Mouse (Mus musculus): ENCODE data around the gene Galr2. TPM values are rescaled to one million over a fixed set of nuclear protein-coding genes. Genes with fewer than 3 reads are reported as not detected.

Galr2 gene
- total and polyA plus RNA-seq, 3 experiments: 0.35 to 1.2 TPM; not detected in 1

DNA sequence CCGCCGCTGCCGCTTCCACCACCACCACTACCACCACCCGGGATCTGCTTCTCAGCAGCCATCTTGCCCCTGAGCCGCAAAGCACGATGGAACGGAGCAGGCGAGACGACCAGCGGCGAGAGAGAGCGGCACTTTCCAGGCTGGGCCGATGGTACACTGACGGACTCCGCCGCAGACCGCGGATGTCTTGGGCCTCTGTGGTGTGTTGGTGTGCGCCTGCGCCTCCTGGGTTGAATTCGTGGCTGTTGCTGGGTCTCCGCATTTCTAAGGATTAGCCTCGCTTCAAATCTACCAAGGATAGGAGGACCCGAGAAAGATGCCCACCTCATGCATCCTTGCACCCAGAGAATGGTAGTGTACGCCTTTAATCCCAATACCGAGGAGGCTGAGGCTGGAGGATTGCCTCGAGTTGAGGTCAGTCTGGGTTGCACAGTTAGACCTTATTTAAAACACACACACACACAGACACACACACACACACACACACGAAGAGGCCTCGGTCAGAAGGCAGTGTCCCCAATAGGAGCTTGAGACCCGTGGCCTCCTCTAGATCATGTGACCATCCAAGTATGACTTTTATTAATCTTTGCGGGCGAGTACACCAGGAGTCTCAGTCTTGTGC, 6.6 kb upstream of the Galr2 start, which contains the start of gene Srp68:
Srp68 (minus strand) TSS at position 173 of the 622 bp plus-strand sequence.
- peak within 1 kb of the TSS; percentile 91 for H3K9ac ChIP-seq (ENCODE audit: control insufficient read depth, low read depth, low read length, poor library complexity, severe bottlenecking)
- DNase-seq (ENCODE audit: low read depth, low spot score): peak; percentile 97
- H3K27ac ChIP-seq (ENCODE audit: control insufficient read depth, low read depth, low read length): peak within 1 kb of the TSS; percentile 72
- peaks cover 11 to 16% of the 10 kb centered on the region in 2 experiments for H3K36me3 ChIP-seq (ENCODE audit: control insufficient read depth in 1 of 2, insufficient read depth in 2 of 2, low read length in 2 of 2)
- peak within 1 kb of the TSS; percentile 46 to 96 for H3K4me3 ChIP-seq (ENCODE audit: control insufficient read depth in 1 of 2, insufficient read depth in 1 of 2, low read depth in 2 of 2, low read length in 2 of 2)
- no peaks in the 10 kb centered on the region for H3K9me3 ChIP-seq (replicated peaks; ENCODE audit: insufficient read depth, low read length)
- no peaks in the 10 kb centered on the region for H3K27me3 ChIP-seq (ENCODE audit: control insufficient read depth in 1 of 2, insufficient read depth in 2 of 2, low read length in 2 of 2)
- H3K79me2 ChIP-seq (ENCODE audit: control insufficient read depth, insufficient read depth, low read length, poor library complexity): peaks cover 50% of the 10 kb centered on the region
- peaks cover 0 to 11% of the 10 kb centered on the region in 2 experiments; a peak in 2 of 4 replicates for H3K4me1 ChIP-seq (ENCODE audit: control insufficient read depth in 1 of 2, insufficient read depth in 2 of 2, low read length in 2 of 2)
- TF ChIP-seq MXI1 (IDR thresholded peaks at IDR 0.05; ENCODE audit: low read depth, low read length): peak; percentile 78; the same call in 1 of the 2 replicates
- TF ChIP-seq MYC (IDR thresholded peaks at IDR 0.05; ENCODE audit: low read depth, low read length): peak; percentile 77
- no peak for TF ChIP-seq MEF2A (IDR thresholded peaks at IDR 0.05; ENCODE audit: extremely low read depth, insufficient replicate concordance, low read depth, low read length, poor library complexity, severe bottlenecking)
- TF ChIP-seq GATA1 (IDR thresholded peaks at IDR 0.05; ENCODE audit: low read depth, low read length): no peak
- TF ChIP-seq ZKSCAN1 (IDR thresholded peaks at IDR 0.05; ENCODE audit: low read depth, low read length): no peak
- no peak for TF ChIP-seq CHD2 (IDR thresholded peaks at IDR 0.05; ENCODE audit: low read length)
- peak; percentile 85 for TF ChIP-seq ZMIZ1 (IDR thresholded peaks at IDR 0.05; ENCODE audit: low read depth, low read length)
- no peak for TF ChIP-seq TAL1 (IDR thresholded peaks at IDR 0.05; ENCODE audit: low read length)
- no peak for TF ChIP-seq JUND (IDR thresholded peaks at IDR 0.05; ENCODE audit: low read depth, low read length)
- TF ChIP-seq POLR2A (IDR thresholded peaks at IDR 0.05; ENCODE audit: control insufficient read depth in 1 of 2, insufficient read depth in 1 of 2, low read depth in 1 of 2, low read length in 2 of 2, poor library complexity in 1 of 2): peak; percentile 96 to 98
- TF ChIP-seq UBTF (IDR thresholded peaks at IDR 0.05; ENCODE audit: borderline replicate concordance, insufficient read depth, low read depth, low read length): peak; percentile 84; the same call in 1 of the 2 replicates
- TF ChIP-seq BHLHE40 (IDR thresholded peaks at IDR 0.05; ENCODE audit: borderline replicate concordance, low read depth, low read length): no peak
- TF ChIP-seq MYB (IDR thresholded peaks at IDR 0.05; ENCODE audit: low read depth, low read length): no peak
- TF ChIP-seq POLR2AphosphoS2 (IDR thresholded peaks at IDR 0.05; ENCODE audit: low read length): peak; percentile 95
- TF ChIP-seq CHD1 (IDR thresholded peaks at IDR 0.05; ENCODE audit: low read depth, low read length): no peak
- TF ChIP-seq ZNF384 (IDR thresholded peaks at IDR 0.05; ENCODE audit: low read depth, low read length): no peak
- TF ChIP-seq NRF1 (IDR thresholded peaks at IDR 0.05; ENCODE audit: insufficient read depth, low read depth, low read length, poor library complexity, severe bottlenecking): peak; percentile 79
- peak; percentile 97 for TF ChIP-seq NELFE (IDR thresholded peaks at IDR 0.05; ENCODE audit: low read depth, low read length)
- TF ChIP-seq EP300 (IDR thresholded peaks at IDR 0.05; ENCODE audit: low read depth in 1 of 2, low read length in 2 of 2): no peak
- TF ChIP-seq TBP (IDR thresholded peaks at IDR 0.05; ENCODE audit: low read depth, low read length): peak; percentile 97
- TF ChIP-seq SIN3A (IDR thresholded peaks at IDR 0.05; ENCODE audit: low read length): peak; percentile 87
- peak; percentile 63; the same call in 1 of the 2 replicates for TF ChIP-seq GABPA (IDR thresholded peaks at IDR 0.05; ENCODE audit: low read depth, low read length)
- TF ChIP-seq RCOR1 (IDR thresholded peaks at IDR 0.05; ENCODE audit: low read depth, low read length): no peak
- TF ChIP-seq ELF1 (IDR thresholded peaks at IDR 0.05; ENCODE audit: low read depth, low read length): no peak; the same call in 1 of the 2 replicates
- no peak for TF ChIP-seq SMC3 (IDR thresholded peaks at IDR 0.05; ENCODE audit: low read depth, low read length)
- peak in 1 of 3 experiments; percentile 15; a peak in 1 of 6 replicates for TF ChIP-seq CTCF (IDR thresholded peaks at IDR 0.05 in 2 of 3, conservative IDR thresholded peaks at IDR 0.05 in 1 of 3; ENCODE audit: control insufficient read depth in 1 of 3, insufficient read depth in 1 of 3, low read depth in 2 of 3, low read length in 3 of 3, poor library complexity in 1 of 3, severe bottlenecking in 1 of 3)
- TF ChIP-seq HCFC1 (IDR thresholded peaks at IDR 0.05; ENCODE audit: low read depth, low read length): peak; percentile 95
- TF ChIP-seq ETS1 (IDR thresholded peaks at IDR 0.05; ENCODE audit: low read depth, low read length): peak; percentile 44; the same call in 1 of the 2 replicates
- no peak for TF ChIP-seq RAD21 (IDR thresholded peaks at IDR 0.05; ENCODE audit: low read depth, low read length)
- peak; percentile 75; the same call in 1 of the 2 replicates for TF ChIP-seq KAT2A (conservative IDR thresholded peaks at IDR 0.05; ENCODE audit: low read depth, low read length)
- peak; percentile 94 for TF ChIP-seq TCF12 (IDR thresholded peaks at IDR 0.05; ENCODE audit: low read depth, low read length)
- peak in 1 of 2 experiments; percentile 59; a peak in 1 of 4 replicates for TF ChIP-seq USF2 (IDR thresholded peaks at IDR 0.05; ENCODE audit: borderline replicate concordance in 1 of 2, insufficient read depth in 1 of 2, low read depth in 1 of 2, low read length in 2 of 2)
- no peak for TF ChIP-seq ZC3H11A (IDR thresholded peaks at IDR 0.05; ENCODE audit: low read depth, low read length)
- TF ChIP-seq MAX (IDR thresholded peaks at IDR 0.05; ENCODE audit: low read length): peak; percentile 58; the same call in 1 of the 2 replicates
- TF ChIP-seq POLR2AphosphoS5 (IDR thresholded peaks at IDR 0.05; ENCODE audit: borderline replicate concordance, low read depth, low read length): peak; percentile 78; the same call in 1 of the 2 replicates
- TF ChIP-seq USF1 (IDR thresholded peaks at IDR 0.05; ENCODE audit: low read depth, low read length): peak; percentile 91
